Comparison of ENCODE assay signal across 18 mouse cellular contexts in the genomic region with DNA sequence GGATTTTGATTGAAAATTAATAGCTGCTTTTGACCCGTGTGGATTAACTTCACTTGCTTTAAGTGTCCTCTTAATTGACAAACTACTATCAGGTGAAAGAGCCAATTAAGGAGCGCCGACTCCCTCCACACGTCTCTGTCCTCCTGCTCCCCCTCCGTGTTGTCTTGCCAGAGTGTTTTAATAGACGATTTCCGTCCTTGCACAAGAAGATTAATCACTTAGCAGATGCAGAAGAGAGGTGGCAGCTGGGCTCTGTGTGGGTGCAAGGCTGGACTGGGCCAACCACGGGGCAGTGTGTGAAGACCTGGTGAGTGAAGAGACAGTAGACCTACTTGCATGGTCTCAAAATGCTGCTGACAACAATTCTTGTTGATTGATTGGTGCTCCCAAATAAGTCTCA.
"Had no signal": no experiment of that assay in that cellular context is flagged by ENCODE, and none has a peak within 500 bp of the region (broad histone marks: within the 10 kb centered on the region; RNA-seq: fewer than 3 reads in every experiment).

No protein-coding gene starts in this region.

- H3K4me2 ChIP-seq: intestine, embryonic 15.5 days; limb, embryonic 13.5 days; liver, embryonic 12.5 days; liver, embryonic 15.5 days; midbrain, embryonic 11.5 days; stomach, embryonic 15.5 days had no signal

- H3K27me3 ChIP-seq: intestine, embryonic 15.5 days; liver, embryonic 12.5 days; liver, embryonic 15.5 days; stomach, embryonic 15.5 days had no signal

- DNase-seq: kidney, adult 11 months; kidney, postnatal 10 days; layer of hippocampus, adult 9-11 months; liver; lung, adult 2 months; midbrain, embryonic 14.5 days; right cerebral cortex, postnatal 25 days; spleen, adult 18-20 months; thymus, postnatal 25 days had no signal

- H3K4me3 ChIP-seq: intestine, embryonic 15.5 days; layer of hippocampus, adult 2 months; limb, embryonic 10.5 days; limb, embryonic 13.5 days; liver, embryonic 12.5 days; liver, embryonic 15.5 days; stomach, embryonic 15.5 days had no signal

- H3K9ac ChIP-seq: intestine, embryonic 15.5 days; limb, embryonic 13.5 days; liver, embryonic 12.5 days; liver, embryonic 15.5 days; stomach, embryonic 15.5 days had no signal

- H3K36me3 ChIP-seq: intestine, embryonic 15.5 days; limb, embryonic 10.5 days; limb, embryonic 13.5 days; liver, embryonic 12.5 days; liver, embryonic 15.5 days; stomach, embryonic 15.5 days had no signal

- ATAC-seq: intestine, embryonic 15.5 days; liver, embryonic 12.5 days; lung, postnatal 0 days had no signal

- H3K27ac ChIP-seq: intestine, embryonic 15.5 days; layer of hippocampus, adult 2 months; limb, embryonic 10.5 days; limb, embryonic 13.5 days; liver, embryonic 12.5 days; liver, embryonic 15.5 days; stomach, embryonic 15.5 days had no signal

- H3K9me3 ChIP-seq: intestine, embryonic 15.5 days; limb, embryonic 10.5 days; limb, embryonic 13.5 days; liver, embryonic 12.5 days; liver, embryonic 15.5 days; stomach, embryonic 15.5 days had no signal

- H3K4me1 ChIP-seq: intestine, embryonic 15.5 days; liver, embryonic 12.5 days; liver, embryonic 15.5 days; stomach, embryonic 15.5 days had no signal
